Mouse (Mus musculus): ENCODE results near the gene Hoxb9. TPM values are rescaled to one million over a fixed set of nuclear protein-coding genes. Genes with fewer than 3 reads are reported as not detected.

The Hoxb9 gene
- polyA plus RNA-seq, 1 experiment from 2014 or later, result not detected

DNA sequence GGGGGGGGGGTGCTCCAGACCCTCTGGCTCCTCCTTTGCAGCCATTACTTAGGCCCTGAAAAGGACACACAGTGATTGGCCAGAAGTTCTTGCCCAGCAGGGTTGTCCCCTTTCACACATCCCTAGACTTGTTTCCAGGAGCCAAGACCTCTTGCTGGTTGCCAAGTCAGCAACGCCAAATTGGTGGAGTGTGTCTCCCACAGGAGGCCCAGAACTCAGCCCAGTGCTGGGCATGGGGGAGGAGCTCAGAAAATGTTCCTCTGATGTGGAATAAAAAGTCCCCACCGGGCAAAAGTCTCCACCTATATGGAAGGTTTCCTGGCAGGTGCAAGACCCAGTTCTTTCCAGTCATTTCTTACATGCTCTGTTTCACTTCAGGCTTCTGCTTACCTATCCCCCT is 12.2 kb upstream of the Hoxb9 start:
- WGBS, result 2% methylated on average over 2 of the region's 2 CpGs
- 0 out of 2 replicates have a peak, but pooled peaks cover 4% of the 10 kb centered on the region for H3K4me1 ChIP-seq (replicated peaks)
- DNase-seq (ENCODE audit: low spot score), result no peak

DNA sequence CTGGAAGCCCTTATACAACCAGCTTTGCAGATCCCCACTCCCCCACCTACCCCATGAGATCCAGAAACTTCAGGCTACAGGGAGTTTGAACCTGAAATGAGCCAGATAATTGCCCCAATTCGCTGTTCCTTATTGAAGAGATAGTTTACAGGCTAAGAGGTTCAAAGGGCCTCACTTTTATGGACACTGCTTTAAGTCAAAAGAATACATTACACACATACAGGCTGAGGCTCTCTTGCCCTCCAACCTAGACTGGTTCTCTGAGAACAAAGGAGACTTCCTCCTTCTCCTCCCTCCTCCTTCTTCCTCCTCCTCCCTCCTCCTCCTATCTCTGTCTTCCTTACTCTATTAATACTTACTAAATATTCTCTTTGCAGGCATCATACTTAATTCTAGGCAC is 11.7 kb upstream of the Hoxb9 start:
- DNase-seq (ENCODE audit: low spot score), result no peak
- Histone ChIP-seq H3K27ac (no peak overlapping the region), H3K36me3 (no peaks in the 10 kb centered on the region), H3K4me1 (replicated peaks) (0 out of 2 replicates have a peak, but pooled peaks cover 4% of the 10 kb centered on the region), H3K9me3 (no peaks in the 10 kb centered on the region), H3K4me3 (no peak overlapping the region), H3K27me3 (ENCODE audit: insufficient read depth, poor library complexity, severe bottlenecking) (peaks cover 100% of the 10 kb centered on the region)
- WGBS, result 3% methylated on average over 1 of the region's 1 CpGs

More for the DNA sequence above, 12.2 kb upstream of the Hoxb9 start:
- no peaks in the 10 kb centered on the region for H3K36me3 ChIP-seq
- H3K27me3 ChIP-seq (ENCODE audit: insufficient read depth, poor library complexity, severe bottlenecking), result peaks cover 100% of the 10 kb centered on the region
- H3K4me3 ChIP-seq, result no peak overlapping the region
- H3K27ac ChIP-seq, result no peak overlapping the region
- H3K9me3 ChIP-seq, result no peaks in the 10 kb centered on the region

GRCm38 (mm10) chr11:96260310-96260970 is 10.8 kb upstream of the Hoxb9 start:
- peak; percentile 25 for DNase-seq (ENCODE audit: low spot score)
- Histone ChIP-seq H3K9me3 (no peaks in the 10 kb centered on the region), H3K27ac (no peak overlapping the region), H3K4me3 (no peak overlapping the region), H3K36me3 (no peaks in the 10 kb centered on the region), H3K4me1 (replicated peaks) (0 out of 2 replicates have a peak, but pooled peaks cover 4% of the 10 kb centered on the region), H3K27me3 (ENCODE audit: insufficient read depth, poor library complexity, severe bottlenecking) (peaks cover 100% of the 10 kb centered on the region)
- 1% methylated on average over 23 of the region's 23 CpGs for WGBS

GRCm38 (mm10) chr11:96261323-96261890 is 9.8 kb upstream of the Hoxb9 start:
- Histone ChIP-seq H3K27ac (no peak overlapping the region), H3K36me3 (no peaks in the 10 kb centered on the region), H3K4me1 (replicated peaks) (0 out of 2 replicates have a peak, but pooled peaks cover 4% of the 10 kb centered on the region), H3K9me3 (no peaks in the 10 kb centered on the region), H3K4me3 (no peak overlapping the region), H3K27me3 (ENCODE audit: insufficient read depth, poor library complexity, severe bottlenecking) (peaks cover 100% of the 10 kb centered on the region)
- WGBS, result 1% methylated on average over 24 of the region's 24 CpGs
- peak; percentile 86 for DNase-seq (ENCODE audit: low spot score)

- H3K9me3 ChIP-seq, result no peaks in the 10 kb centered on the region
- 0 out of 2 replicates have a peak, but pooled peaks cover 4% of the 10 kb centered on the region for H3K4me1 ChIP-seq (replicated peaks)
- H3K4me3 ChIP-seq, result no peak overlapping the region
- DNase-seq (ENCODE audit: low spot score), result peak; percentile 31
- 10% methylated on average over 6 of the region's 6 CpGs for whole genome bisulfite sequencing
- H3K36me3 ChIP-seq, result no peaks in the 10 kb centered on the region
- H3K27me3 ChIP-seq (ENCODE audit: insufficient read depth, poor library complexity, severe bottlenecking), result peaks cover 100% of the 10 kb centered on the region
- no peak overlapping the region for H3K27ac ChIP-seq
Measured at GRCm38 (mm10) chr11:96262262-96262830, 8.9 kb upstream of the Hoxb9 start.

DNA sequence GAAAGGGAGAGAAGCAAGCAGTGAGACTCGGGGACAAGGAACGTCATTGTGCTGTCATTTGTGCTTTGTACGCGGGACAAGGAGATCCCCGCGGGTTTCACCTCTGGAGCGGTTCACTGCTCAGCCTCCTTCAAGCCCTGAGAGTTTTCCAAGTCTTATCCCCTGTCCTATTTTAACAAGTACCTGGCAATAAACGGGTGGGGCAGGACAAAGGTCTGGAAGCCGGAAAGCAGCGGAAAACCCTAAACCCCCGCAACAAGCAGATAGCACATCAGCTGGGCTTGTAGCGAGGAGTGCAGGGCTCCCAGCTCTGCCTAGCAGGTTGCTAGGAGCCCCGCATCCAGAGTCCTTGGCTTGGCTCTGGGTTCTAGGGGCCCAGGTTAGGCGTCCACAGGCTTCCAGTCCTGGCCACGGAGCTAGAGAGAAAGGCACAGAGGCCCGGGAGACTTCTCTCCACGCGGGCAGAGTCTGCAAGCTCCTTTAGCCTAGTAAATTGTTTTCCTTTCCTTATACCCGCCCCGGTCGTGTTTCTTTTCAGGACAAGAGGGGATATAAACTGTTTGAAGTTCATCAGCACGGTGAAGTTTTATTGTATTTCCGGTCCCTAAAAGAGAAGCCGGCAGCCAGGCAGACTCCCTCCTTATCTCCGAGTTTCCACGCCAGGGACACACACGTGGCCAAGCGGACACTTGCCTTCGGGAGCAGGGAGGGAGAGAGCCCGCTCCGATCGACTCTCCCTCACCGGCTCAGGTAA is 7.4 kb upstream of the Hoxb9 start:
- no peak overlapping the region for H3K4me3 ChIP-seq
- no peak for DNase-seq (ENCODE audit: low spot score)
- peaks cover 100% of the 10 kb centered on the region for H3K27me3 ChIP-seq (ENCODE audit: insufficient read depth, poor library complexity, severe bottlenecking)
- no peak overlapping the region for H3K27ac ChIP-seq
- under 1% methylated on average over 33 of the region's 33 CpGs for WGBS
- H3K4me1 ChIP-seq (replicated peaks), result 0 out of 2 replicates have a peak, but pooled peaks cover 4% of the 10 kb centered on the region
- no peaks in the 10 kb centered on the region for H3K36me3 ChIP-seq
- H3K9me3 ChIP-seq, result no peaks in the 10 kb centered on the region

DNA sequence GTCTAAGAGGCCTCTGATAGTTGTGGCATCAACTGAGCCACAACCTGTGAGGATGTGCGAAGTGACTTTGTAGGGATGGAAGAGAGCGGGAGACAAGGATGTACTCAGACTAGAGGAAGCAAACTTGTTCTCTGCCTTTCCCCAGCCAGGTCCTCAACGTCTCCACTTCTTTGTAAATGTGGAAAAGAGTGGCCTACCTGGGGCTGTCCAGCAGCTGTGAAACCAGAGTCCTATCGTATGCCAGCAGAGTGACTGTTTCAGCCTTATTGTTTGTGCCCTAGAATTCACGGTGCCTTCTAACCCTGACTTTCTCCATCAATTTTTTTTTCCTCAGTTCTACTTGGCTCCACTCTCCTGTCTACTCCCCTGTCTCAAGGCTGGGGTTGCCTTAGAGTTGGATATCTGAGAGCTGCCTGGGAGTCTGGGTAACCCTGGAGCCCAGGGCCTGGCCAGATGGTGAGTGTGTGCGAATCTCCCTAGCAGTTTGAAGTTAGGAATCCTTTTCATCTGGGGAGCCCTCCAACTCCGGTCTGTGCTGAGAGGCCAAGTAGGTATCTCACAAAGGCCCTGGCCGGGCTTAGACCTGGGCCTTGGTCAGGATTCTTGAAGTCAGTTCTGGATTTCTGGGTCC is 6.8 kb upstream of the Hoxb9 start:
- Histone ChIP-seq H3K36me3 (no peaks in the 10 kb centered on the region), H3K4me3 (no peak overlapping the region), H3K9me3 (no peaks in the 10 kb centered on the region), H3K4me1 (replicated peaks) (0 out of 2 replicates have a peak, but pooled peaks cover 4% of the 10 kb centered on the region), H3K27me3 (ENCODE audit: insufficient read depth, poor library complexity, severe bottlenecking) (peaks cover 100% of the 10 kb centered on the region), H3K27ac (no peak overlapping the region)
- DNase-seq (ENCODE audit: low spot score), result peak; percentile 52
- WGBS, result 2% methylated on average over 8 of the region's 8 CpGs

DNA sequence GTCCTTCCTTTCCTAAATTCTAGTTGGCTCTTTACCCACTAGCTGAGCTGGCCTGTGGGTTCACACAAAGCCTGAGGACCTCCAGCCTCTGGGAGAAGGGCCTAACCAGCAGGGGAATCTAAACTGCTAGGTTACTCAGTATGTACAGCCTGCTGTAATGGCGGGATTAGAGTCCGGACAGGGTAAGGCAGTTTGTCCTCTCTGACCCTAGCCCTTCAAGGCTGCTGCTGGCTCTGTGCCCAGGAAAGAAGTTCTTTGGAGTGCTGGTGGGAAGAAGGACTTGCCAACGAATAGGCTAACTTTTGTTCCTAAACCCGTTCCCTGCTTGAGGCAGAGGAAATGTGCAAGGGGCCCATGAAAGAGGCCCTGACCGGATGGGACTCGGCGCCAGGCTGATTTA is 5.3 kb upstream of the Hoxb9 start:
- Histone ChIP-seq H3K27ac (no peak overlapping the region), H3K4me3 (no peak overlapping the region), H3K27me3 (ENCODE audit: insufficient read depth, poor library complexity, severe bottlenecking) (peaks cover 100% of the 10 kb centered on the region), H3K36me3 (no peaks in the 10 kb centered on the region), H3K4me1 (replicated peaks) (no peaks in the 10 kb centered on the region), H3K9me3 (no peaks in the 10 kb centered on the region)
- WGBS, result 2% methylated on average over 7 of the region's 7 CpGs
- DNase-seq (ENCODE audit: low spot score), result peak; percentile 33

- H3K4me1 ChIP-seq (replicated peaks), result peaks cover 11% of the 10 kb centered on the region
- H3K27me3 ChIP-seq (ENCODE audit: insufficient read depth, poor library complexity, severe bottlenecking), result peaks cover 100% of the 10 kb centered on the region
Measured at GRCm38 (mm10) chr11:96267021-96267920, 4.0 kb upstream of the Hoxb9 start.

GRCm38 (mm10) chr11:96268031-96268745 is 3.1 kb upstream of the Hoxb9 start:
- 0% methylated on average over 1 of the region's 1 CpGs for WGBS
- Histone ChIP-seq H3K4me1 (replicated peaks) (peaks cover 14% of the 10 kb centered on the region), H3K4me3 (no peak overlapping the region), H3K9me3 (no peaks in the 10 kb centered on the region), H3K27me3 (ENCODE audit: insufficient read depth, poor library complexity, severe bottlenecking) (peaks cover 100% of the 10 kb centered on the region), H3K27ac (no peak overlapping the region), H3K36me3 (no peaks in the 10 kb centered on the region)
- DNase-seq (ENCODE audit: low spot score), result peak; percentile 34

More at GRCm38 (mm10) chr11:96267021-96267920, 4.0 kb upstream of the Hoxb9 start:
- Histone ChIP-seq H3K4me3 (no peak overlapping the region), H3K36me3 (no peaks in the 10 kb centered on the region), H3K9me3 (no peaks in the 10 kb centered on the region), H3K27ac (no peak overlapping the region)
- DNase-seq (ENCODE audit: low spot score), result no peak
- WGBS, result 8% methylated on average over 7 of the region's 7 CpGs

- Histone ChIP-seq H3K4me3 (no peak overlapping the region), H3K36me3 (no peaks in the 10 kb centered on the region), H3K27me3 (ENCODE audit: insufficient read depth, poor library complexity, severe bottlenecking) (peaks cover 100% of the 10 kb centered on the region), H3K27ac (no peak overlapping the region), H3K9me3 (no peaks in the 10 kb centered on the region), H3K4me1 (replicated peaks) (peaks cover 14% of the 10 kb centered on the region)
- under 1% methylated on average over 19 of the region's 19 CpGs for WGBS
- DNase-seq (ENCODE audit: low spot score), result no peak
Measured at GRCm38 (mm10) chr11:96269869-96270268, 1.4 kb upstream of the Hoxb9 start.
